Mouse (Mus musculus) spleen, adult 18-20 months (tissue): ENCODE results near the gene Slc35c1.
A peak's percentile ranks its signal among the peaks of the same experiment; 100 is the strongest.

Source experiments
- DNase-seq, 2 experiments: peaks; one replicate each; pipeline ENCODE4 v3.0.0; 2022; ENCODE audit warnings: mixed read lengths in 2 of 2

The Slc35c1 gene

DNA sequence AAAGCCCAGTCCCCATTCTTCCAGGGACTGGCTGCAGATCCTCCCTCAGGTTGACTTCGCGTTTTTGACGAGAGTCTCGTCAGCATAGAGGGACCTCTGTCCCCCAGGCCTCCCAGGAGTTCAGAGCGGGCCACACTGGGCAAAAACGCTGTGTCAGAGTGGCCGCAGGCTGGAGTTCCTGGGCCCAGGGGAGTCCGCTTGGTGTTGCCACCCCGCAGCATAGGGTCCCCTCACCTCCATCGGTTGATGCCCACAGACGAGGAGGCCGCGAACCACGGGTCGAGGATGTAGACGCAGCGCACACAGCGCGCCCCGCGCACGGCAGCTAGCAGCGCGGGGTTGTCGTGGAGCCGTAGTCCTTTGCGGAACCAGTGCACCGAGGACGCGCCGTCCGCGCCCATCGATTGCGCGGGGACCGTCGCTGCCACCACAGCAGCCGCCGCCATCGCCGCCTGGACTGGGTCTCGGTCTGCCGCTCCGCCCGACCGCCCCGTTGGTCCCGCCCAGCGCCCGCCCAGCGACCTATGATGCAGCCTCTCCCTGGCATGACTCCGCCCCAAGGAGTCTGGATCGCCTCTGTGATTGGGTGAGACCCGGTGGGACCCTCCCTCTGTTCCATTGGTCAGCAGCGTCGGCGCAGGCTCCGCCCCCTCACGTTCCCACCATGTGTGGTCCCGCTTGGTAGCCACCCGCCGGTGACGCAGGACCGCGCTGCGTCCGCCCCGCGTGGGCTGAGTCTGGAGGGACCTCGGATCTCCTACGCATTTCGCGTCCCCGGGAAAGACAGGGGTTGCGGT is 26.6 kb downstream of the Slc35c1 start, which contains the start of gene Cry2:
Cry2 (minus strand) TSS at position 466 of the 797 bp plus-strand sequence.
- DNase-seq = peak; percentile 97

DNA sequence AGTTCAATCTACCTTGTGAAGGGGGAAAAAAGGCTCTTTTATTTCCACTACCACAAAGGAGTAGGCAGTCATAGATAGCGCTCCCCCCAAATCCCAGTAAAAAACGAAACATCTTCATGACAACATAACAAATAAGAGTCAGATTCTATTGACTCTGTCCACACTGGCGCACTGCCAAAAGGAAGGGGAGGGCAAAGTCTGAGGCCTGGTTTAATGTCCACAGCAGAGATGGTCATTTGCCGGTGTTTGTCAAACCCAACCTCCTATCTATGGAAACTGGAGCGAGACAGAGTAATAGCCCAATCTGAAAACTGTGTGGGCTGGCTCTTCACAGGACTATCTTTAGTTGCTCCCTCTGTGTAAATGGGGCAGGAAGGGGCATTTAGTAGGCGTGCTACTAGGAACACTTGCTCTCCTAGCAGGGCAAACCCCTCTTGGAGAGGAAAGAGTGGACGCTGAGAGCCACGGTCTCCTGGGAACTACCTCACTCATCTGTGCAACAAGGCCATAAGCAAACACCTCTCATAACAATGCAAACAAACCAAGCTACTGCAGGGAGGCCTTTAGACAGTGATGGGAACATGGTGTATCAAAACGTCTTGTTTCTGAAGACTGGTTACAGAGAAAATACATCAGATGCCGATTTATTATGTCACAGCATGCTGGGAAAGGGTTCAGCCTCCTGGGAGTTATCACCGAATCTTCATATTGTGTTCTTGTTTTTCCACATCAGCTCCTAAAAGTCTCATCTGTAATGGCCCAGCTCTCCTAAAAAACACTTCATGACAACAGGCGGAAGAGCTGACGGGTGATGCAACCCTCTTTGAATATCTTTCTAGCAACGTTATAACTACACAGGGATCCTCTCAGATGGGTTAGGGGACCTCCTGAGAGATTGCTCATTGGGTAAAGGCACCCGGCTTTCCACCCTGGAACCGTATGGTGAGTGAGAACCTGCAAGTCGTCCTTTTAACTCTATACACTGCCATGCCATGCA is 27.7 kb downstream of the Slc35c1 start:
- no peak for DNase-seq

DNA sequence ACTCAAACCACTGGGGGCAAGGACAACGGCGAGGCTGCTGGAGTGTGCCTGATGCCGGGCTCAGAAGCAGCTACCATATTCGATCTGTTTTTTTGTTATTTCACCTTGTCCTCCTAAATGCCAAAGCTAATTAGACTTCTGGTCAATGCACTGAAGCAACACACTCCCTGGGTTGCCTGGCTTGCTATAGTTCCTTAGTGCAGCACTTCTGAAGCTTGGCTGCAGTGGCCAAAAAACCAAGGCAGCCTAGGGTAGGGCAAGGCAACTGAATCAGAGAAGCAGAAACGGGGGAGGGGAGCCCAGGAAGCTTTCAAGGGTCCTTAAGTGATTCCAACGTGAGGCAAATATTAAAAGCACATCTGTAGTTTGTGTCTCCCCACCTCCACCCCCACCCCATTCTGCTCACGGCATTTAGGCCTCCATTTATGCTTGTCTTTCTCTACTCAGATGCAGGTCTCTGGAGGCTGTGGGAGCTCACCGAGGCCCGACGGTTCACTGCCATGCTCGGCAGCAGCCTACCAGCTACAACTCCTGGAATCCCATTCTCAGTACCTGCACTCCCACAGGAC is 28.6 kb downstream of the Slc35c1 start:
- DNase-seq = no peak

DNA sequence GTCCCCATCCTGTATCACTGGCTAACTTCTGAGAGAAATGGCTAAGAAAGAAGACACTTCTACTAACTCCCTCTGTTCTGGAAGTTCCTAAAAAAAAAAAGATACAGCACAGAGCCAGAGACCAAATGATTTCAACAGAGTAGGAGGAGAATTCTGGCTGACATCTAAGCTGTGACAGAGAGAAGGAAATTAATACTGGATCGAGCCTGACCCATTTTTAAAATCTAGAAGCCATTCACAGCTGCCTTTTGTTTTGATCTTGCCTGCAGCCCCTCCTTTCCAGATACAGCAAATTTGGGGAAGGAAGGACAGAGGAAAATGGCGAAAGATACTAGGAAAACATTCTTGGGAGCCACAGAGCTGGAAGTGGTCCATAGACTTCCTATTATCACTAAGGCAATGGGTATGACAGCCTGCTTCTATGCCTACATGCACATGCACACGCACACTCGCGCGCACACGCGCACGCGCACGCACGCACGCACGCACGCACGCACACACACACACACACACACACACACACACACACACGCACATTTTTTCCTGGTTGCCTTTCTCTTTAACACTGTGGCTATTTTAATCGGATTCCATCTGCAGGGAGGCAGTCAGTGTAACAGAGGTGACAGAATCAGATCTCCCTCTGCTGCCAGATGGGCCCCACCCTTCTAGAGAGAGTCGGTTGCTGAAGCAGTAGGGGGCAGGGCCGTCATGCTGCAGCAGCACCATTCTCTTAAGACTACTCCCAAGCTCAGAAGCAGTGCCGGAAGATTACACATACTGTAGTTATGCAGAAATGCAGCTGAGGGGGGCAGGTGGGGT is 29.4 kb downstream of the Slc35c1 start:
- DNase-seq = no peak

DNA sequence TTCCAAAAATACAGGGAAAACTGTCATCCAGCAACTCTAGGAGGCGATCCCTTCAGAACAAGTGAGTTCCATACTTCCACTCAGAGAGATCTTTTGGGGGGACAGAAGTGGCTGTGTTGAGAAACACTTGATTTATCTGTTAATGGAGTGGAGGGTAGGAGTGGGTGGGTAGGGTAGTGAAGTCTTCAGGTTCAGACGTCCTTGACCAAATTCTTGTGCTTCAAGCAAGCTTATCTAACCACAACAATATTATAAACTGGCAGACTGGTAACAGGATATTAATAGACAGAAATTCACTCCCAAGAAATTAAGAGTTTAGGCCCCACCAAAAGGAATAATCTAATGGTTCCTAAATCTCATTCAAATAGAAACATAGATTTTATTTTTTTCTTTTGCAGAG is 30.2 kb downstream of the Slc35c1 start:
- DNase-seq = no peak

DNA sequence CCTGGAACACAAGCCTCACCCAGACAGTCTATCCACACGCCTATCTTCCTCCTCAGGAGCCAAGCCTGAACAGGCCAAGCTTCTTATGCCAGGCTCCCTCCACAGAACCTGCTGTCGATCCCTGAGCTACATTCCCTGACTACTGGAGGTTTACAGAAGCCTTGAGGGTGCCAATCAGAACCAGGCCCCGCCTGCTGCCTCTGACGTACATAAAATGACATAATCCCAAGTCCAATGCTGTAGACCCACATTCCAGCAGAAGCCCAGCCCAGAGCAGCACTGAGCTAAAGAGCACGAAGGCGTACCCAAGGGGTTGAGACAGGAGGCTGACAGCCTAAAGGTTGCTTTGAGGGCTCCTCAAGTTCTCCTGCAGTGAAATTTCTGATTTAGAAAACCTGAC is 32.5 kb downstream of the Slc35c1 start:
- DNase-seq = no peak

DNA sequence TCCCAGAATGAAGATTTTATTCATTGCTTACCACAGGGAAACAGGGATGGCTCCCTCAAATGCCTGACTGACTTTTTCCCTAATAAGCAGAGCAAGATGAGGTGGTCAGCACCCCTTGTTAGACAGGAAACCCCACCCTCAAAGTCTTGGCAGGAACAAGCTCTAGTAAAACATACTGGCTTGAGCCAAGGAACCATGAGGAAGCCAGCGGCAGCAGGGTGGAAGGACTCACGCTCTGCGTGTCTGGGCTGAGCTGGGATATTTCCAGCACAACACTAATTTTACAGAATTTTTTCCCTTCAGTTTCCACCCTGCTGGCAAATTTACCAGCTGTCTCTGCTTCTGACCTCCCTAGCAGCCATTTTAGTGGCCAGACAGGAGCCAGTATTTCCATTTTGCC is 33.9 kb downstream of the Slc35c1 start:
- no peak for DNase-seq

DNA sequence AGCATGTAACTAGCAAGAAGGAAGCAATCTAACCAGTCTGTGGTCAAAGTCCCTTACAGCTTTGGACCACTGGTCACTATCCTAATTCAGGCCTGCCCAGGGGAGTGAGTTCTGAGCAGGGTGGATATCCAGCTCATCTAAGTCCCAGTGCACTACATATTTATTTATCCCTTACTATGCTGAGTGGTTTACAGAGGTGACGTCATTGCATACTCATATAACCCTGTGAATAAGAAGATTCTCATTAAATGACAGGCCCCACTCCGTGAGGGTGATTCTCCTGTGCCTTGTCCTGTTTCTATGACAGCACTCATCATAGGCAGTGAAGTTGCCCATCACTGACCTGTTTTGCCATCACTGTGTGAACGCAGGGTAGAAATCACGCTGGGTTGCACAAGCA is 35.0 kb downstream of the Slc35c1 start:
- no peak for DNase-seq

DNA sequence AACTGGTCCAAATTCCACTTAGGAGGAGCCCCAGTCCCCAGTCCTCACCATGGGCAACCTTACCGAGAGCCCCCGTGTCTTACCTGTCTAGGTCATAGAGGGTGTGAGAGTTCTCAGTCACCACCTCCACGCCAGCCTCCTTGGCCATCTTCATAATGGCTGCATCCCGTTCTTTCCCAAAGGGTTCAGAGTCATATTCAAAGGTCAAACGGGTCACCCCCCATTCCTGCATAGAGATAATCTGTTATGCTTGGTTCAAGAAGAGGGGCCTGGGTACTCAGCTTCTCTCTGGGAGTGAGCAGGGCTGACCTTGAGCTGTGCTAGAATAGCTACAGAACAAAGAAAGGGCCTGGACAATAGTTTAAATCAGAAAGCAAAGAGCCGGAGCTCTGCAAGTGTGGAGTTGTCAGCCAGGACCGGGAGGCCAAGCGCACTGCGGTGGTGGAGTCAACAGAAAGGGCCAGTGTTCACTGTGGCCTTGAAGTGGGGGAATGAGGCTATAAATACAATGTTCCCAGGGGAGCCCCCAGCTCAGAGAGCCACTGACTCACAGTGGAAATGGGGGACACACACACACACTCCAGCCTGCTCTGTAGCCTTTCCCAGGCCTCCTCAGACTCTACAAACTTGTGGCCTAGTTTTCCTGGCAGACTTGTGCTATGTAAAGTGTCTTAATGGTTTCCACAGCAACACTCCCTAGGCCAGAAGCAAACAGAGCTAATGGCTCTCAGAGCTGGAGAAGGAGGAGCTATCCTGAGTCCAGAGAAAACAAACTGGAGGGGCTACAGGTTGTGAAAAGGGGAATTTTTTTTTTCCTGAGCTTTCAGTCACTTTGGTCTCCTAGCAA is 35.7 kb downstream of the Slc35c1 start:
- DNase-seq = no peak

DNA sequence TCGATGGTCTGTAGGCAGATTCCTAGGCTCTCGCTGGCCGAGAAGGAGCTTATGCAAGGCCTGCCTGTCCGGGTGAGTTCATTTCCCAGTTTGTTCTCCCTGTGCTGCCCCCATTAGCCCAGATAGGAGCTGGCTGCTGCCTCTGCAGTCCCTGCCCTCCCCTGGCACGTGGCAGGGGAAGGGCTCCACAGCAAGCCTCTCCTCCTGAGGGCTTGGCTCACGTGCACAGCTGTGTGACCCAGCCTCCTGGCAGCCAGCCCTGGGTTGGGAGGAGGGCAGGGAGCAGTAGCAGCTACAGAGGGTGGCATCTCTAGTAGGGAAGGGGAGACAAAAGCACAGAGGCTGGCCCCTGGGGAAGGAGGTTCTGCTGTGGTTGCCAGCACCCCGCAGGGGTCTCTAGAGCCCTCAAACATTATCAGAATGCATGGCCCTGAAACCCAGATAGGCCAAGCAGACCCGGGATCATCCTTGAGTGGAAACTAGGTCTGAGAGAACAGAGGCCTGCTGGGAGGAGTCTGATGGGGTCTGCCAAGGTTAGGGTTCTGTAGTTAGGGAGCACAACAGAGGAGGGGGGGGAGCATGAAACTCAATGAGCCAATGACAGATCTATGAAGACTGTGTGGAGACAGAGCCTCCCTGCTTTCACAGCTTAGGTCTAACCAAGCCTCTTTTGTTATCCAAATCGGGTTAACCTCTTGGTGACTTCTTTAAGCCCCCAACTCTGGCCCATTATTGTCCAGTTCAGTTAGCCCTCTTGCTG is 36.5 kb downstream of the Slc35c1 start:
- DNase-seq = peak; percentile 49 to 52

DNA sequence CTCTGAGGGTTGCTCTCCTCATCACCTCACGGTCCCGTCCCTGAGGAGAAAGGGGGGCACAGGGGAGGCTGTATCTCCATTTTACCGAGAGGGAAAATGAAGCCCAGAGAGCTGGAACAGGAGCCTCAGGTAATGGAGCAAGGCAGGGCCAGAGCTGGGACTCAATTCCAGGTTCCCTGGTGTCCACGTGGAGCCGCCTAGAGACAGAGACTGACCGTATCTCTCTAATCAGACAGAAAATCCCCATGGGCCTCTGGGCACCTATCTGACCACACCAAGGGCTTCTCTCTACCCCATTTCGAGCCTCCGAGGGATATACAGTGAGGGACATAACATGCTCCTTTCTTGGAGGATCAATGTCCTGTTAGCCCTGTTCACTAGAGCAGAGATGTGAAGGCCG is 37.2 kb downstream of the Slc35c1 start:
- no peak for DNase-seq

DNA sequence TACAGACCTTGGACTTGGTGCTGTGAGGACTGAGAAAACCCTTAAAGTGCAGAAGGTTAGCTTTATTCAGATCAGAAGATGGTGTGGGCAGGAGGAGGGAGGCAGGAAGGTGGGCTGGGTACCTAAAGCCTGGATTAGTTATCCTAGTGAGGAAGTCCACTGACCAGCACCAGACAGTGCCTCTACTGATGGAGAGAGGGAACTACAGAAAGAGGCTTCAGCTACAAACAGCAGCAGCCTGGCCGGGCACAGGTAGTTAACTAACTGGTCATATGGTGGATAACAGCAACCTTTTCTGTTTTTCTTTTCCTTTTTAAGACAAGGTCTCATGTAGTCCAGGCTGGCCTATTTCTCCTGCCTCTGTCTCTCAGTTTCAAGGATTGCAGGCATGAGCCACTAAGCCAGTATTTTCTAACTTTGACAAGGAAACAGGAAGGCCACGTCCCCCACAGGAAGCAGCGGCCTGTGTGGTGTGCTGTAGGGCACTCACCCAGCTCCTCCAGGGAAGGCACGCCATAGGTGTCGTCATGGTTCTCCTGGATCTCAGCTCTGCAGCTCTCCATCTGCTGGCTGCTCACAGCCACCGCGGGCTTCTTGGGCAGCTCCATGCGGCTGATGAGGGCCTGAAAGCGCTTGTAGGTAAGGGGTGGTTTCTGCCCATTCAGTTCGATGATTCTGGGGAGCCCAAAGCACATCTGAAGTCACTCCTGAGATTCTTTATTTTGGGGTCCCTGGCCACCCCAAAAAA is 37.8 kb downstream of the Slc35c1 start:
- no peak for DNase-seq

DNA sequence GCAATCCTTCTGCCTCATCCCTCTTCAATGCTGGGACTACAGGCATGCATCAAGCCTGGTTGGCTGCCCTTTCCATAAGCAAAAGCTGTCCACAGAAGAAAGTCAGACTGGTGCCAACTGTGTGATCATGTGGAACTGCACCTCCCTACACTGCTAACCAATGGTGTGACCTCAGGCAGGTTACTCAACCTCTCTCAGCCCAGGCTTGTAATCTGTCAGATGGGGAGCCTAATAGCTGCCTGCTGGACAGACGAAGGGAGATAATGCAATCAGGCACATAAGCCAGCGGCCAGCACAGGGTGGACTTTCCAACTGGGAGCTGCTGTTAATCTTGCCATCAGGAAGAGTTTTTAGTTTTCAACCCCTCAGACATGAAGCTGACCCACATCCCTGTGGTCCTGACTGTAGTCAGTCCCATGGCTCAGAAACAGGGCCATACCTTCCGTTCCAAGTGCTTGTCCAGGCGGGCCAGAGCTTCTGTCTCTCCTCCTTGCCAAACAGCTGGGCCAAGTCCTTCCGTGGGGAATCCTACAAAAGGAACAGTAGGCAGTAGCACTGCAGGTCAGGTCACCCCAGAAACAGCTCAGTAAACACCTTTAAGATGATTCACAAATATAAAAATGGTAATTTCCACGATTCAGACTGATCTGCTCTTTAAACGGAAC is 38.5 kb downstream of the Slc35c1 start:
- DNase-seq = no peak

DNA sequence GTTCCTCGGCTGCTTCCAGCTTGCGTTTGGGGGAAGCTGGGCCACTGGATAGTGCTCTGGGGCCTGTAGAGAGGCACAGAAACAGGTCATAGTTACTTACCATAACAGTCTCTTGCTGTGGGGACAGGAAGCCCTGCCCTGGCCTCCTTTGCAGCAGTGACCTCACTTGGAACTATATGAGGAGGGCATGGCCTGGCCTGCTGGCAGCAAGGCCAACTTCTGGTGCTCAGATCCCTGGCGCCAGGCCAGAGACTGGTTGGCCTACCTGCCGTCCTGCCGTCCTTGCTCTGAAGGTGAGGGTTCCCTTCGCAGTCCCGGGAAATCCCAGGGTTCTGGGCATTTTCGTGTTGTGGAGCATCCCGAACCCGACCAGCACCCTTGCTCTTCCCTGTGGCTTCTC is 48.6 kb downstream of the Slc35c1 start:
- DNase-seq = no peak

DNA sequence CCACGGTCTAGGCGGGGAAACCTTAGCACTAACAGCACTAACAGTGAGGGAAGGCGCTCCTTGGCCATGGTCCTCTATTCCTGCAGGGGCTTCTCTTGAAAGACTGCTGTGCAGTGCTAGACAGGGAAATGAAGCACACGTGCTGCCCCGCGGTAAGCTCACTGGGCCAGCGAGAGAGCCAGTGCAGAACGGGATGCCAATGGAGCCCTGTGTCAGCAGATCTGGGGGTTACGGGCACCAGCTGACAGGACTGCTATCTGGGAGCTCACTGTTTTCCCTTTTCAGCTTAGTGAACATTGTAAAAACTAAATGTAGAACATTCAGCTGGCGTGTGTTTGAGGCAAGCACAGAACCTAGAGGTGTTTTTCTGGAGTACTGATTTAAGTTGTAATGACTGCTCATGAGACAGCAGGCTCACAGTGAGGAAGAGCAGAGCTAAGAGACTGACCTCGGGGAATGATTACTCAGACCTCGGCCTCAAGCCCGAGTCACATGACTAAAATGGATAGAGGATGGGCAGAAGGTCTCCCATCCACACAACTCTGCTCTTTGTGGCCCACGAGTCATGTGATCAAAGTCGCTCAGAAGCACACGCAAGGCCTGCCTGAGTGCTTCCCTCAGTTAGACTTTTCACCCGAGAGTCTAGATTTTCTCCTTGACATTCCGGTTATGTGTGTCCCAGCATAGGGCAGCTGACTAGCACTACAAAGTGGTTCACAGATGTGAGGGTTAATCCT is 51.9 kb downstream of the Slc35c1 start:
- no peak for DNase-seq

DNA sequence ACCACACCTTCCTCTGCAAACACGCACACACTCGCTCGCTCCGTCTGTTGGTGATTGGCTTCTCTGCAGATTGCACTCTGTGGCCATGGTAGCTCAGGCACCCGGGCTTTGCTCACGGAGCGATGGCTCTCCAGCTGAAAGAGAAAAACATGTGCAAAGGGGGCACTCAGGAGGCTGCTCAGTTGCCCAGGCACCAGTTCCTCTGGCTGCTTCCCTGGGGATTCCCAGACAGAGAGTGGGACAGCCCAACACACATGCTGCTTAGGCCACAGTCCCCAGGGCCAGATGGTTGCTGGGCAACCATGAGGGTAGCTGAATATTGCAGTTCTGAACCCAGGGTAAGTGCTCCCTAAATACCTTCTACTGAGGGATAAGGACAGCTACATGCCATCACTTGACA is 54.7 kb downstream of the Slc35c1 start:
- no peak for DNase-seq

DNA sequence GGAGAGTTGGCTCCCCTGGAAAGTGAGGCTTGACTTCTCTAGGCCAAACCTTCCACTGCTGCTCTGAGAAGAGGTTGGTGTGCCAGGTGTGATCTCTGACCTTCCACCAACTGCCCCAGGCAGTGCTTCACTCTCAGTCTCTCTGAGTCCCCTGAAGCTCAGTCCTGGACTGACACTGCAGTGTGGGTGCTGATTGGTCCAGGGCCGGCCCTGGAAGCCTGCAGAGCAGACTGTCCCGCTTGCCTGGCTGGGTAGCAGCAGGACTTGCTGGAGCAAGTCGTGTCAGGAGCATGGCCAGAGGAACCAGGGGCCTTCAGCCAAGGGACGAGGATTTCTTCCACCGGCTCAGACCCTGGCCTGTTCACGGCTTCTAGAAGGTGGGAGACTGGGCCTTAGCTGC is 55.6 kb downstream of the Slc35c1 start:
- DNase-seq = no peak

DNA sequence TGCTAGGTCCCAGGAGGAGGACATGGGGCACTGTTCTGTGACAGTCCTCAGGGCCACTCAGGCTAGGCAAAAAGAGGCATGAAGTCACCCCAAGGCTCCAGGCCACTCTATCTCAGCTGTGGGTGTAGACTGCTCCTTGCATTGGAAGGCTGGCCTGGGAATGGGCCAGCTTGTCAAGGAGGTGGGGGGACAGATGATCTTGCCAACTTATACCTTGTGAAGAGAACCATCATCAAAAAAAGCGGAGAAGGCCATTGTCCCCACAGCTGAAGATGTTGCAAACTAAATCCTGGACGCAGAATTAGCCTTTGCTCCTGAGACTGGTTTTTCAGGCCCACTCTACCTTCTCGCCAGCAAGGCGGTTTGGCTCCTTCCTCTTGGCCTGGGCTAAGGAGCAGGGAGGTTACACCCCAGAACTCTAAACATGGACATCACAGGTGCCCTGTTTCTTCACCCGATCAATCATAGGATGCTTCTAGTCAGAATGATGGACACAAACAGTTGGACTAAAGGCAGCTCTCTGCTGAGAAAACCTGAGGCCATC is 56.5 kb downstream of the Slc35c1 start:
- no peak for DNase-seq
